Mouse (Mus musculus): ENCODE measurements around the gene Polrmt.

GRCm38 (mm10) chr10:79788386-79789158 is 42.2 kb upstream of the Polrmt start:
- TF ChIP-seq CTCF (IDR thresholded peaks at IDR 0.05; ENCODE audit: low read depth): peak; percentile 85
- TF ChIP-seq EP300 (IDR thresholded peaks at IDR 0.05; ENCODE audit: low read depth): no peak
